Mouse (Mus musculus): ENCODE data around the gene Cbs.

Cbs gene

DNA sequence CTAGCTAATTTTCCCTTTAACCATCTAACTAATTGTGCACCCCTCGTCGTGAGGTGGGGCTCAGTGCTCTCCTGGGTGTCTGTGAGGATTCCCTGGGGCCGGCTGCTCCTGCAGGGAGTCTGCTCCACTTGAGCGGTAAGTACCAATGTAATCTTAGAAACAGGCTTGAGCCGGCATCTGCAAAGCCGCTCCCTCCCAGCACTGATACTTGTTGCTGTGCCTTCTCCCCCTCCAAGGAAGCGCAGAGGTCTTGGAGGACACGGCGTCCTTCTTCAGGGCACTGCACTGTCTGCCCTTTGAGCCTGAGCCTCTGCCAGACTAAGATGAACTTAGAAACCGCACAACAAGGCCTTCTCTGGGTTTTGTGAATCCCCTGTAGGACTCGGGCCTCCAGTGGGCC lies 46.2 kb downstream of the Cbs start:
- DNase-seq (ENCODE audit: low spot score) = no peak

- no peak for DNase-seq (ENCODE audit: low spot score)
Measured at GRCm38 (mm10) chr17:31588726-31589125, 48.3 kb downstream of the Cbs start.

- no peak for DNase-seq (ENCODE audit: low spot score)
Measured at GRCm38 (mm10) chr17:31588115-31588514, 48.9 kb downstream of the Cbs start.

GRCm38 (mm10) chr17:31583781-31584180 lies 53.3 kb downstream of the Cbs start:
- DNase-seq (ENCODE audit: low spot score) = no peak

DNA sequence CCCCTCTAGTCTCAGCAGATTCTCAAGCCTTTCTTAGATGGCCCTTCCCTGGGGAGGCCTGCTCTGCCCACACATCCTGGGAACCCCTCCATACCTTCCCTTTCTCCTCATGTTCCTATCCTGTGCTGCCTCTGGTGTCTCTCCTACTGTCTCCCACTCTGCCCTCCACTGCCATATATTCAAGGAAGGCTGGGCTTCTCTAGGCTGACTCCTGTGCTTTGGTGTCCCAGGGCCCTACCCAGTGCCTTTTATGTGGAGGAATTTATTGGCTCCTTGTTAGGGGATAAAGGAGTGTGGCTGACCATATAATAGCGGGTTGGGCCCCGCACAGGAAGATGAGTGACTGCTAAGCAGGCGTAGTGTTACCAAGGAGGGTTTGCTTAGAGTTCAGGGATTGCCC lies 53.9 kb downstream of the Cbs start:
- no peak for DNase-seq (ENCODE audit: low spot score)

DNA sequence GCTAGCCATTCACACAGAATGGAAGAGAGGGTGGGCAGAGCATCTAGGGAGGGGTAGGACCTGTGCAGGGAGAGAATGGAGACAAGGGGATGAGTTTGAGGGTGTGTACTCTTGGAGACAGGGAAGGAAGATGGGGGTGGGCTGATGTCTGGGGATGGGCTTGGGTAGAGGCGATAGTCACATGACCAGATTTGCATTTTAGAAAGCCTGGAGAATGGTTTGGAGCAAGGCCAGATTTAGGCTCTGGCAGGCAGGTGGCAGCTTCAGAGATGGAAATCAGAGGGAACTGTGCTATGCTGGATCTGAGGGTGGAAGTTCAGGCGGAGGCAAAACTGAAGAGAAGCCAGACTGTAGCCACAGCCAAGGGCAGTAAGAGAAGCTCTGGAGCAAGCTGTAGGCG lies 56.7 kb downstream of the Cbs start:
- no peak for DNase-seq (ENCODE audit: low spot score)

DNA sequence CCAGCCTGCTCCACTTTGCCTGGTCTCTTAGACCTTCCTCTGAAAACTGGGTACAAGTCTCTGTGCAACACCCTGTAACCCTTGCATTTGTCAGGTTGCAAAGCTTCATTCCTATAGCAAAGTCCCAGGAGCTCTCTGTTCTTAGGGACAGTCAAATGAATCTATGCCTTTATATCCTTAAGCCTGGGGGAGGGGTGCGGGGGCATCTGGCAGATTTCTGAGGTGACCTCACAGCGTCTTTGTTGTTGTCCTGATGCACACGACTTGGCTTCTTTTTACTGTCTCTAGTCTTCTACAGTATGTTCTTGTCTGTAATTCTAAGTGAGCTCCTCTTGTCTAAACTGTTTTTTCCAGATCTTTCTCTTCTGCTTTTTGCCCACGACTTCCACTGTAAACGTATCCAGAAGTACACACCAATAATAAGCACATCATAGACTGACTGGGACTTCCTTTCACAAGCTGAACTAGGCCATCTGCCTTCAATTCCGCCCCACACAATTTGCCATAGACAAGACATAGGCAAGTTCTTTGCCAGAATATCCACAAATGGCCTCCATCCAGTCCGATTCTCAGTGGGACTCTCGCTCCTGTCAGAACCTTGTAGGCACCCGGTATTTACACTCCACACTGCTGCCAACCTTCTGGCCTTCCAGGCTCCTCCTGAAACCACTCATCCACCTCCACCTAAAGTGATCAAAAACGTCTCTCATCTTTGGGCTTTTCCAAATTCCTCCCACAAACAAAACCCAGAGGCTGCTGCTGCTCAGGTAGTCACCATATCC lies 60.5 kb downstream of the Cbs start:
- no peak for DNase-seq (ENCODE audit: low spot score)

GRCm38 (mm10) chr17:31574662-31575061 lies 62.4 kb downstream of the Cbs start:
- no peak for DNase-seq (ENCODE audit: low spot score)

DNA sequence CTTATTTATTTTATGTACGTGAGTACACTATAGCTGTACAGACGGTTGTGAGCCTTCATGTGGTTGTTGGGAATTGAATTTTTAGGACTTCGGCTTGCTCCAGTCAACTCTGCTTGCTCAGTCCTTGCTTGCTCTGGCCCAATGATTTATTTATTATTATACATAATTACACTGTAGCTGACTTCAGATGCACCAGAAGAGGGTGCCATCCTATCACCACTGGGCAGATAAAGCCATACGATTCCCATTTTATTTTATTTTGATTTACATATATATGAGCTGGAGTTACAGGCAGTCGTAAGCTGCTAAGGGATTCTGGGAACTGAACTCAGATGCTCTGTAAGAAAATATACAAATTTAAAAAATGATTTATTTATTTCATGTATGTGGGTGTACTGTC lies 65.3 kb downstream of the Cbs start:
- no peak for DNase-seq (ENCODE audit: low spot score)

DNA sequence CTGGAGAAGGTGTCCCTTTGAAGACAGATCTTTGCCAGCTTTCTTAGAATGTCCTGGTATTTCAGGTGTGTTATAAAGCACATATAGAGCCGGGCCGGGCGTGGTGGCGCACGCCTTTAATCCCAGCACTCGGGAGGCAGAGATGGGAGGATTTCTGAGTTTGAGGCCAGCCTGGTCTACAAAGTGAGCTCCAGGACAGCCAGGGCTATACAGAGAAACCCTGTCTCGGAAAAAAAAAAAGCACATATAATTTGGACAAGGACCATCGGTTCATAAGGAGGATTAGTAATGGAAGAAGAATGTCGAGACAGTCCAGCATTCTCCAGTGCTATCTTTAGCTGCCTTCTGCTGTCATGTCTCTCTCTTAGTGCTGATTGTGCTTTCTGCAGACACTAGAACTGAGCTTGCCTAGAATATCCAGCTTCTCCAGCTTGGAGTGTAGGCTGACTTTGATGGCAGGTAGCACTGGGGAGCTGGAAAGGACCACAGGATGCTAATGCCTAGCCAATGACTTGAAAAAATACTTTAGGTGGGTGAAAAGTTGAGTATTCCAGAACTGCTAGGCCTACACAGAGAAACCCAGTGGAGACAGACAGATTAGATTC lies 66.6 kb downstream of the Cbs start:
- DNase-seq (ENCODE audit: low spot score) = no peak

DNA sequence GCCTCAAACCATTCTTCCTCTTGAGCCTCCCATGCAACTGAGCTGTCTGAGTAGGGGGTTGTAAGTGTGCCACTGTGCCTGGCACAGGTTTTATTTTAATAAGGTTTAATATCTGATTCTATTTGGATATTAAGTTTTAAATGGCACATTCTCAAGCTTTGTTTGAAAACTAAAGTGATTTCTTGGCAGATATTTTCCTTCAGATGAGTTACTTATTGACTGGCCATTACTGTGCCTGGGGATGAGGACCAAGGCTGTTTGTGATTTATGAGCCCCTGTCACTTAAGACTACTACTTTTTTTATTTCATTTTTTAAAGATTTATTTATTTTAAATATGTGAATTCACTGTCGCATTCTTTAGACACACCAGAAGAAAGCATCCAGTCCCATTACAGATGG lies 67.3 kb downstream of the Cbs start:
- no peak for DNase-seq (ENCODE audit: low spot score)

DNA sequence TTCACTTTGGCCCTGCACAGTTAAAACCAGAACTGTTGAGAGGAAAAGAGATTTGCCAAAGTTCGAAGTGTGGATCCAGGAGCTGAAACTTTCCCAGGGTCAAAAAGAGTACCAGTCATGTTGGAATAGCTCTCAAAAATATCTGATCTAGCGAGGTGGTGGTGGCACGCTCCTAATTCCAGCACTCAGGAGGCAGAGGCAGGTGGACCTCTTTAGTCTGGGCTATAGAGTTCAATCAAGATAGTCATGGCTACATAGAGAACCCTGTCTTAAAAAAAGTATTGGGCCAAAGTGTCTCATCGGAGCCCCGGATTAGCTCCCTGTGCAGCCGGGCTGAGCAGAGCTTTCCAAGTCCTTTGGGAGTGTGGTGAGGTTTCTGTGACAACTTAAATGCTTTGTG lies 70.8 kb downstream of the Cbs start:
- DNase-seq (ENCODE audit: low spot score) = no peak

DNA sequence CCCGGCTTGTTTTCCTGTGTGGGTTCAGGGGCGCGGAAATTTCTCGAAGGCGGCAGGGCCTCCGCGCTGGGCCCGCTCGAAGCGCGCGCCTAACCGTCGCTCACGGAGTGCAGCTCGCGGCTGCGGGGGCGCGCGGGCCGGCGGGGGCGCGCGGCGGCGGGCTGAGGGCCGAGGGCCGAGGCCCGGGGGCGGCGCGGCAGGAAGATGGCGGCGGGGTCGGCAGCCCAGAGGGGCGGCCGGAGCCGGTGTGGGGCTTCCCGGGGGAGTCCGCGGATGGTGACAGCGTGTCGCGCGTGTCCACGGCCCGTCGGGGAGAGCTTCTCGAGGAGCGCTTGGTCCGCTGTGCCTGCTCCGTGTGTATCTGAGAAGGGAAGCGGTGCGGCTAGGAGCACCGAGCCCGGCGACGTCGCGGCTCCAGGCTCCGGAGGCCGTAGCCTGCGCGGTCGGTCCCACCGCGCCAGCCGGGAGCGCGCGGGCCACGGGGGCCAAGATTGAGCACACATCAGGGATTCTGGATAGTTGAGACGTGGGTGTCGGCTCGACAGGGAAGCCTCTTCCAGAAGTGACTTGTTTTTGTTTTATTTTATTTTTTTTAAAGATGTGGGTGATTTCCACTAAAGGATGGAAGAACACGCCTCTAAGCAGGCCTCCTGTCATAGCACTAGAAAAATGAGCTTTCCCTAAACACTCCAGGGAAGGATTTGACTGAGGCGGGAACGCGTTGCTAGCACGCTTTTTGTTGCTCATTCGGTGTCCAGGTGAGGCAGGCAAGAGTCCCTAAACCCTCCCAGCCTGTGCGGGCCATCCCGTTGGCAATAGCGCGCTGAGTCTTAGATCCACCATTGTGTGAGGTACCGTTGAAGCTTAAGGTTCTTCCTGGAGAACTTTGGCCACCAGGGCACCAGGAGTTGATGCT lies 71.6 kb downstream of the Cbs start:
- DNase-seq (ENCODE audit: low spot score) = peak; percentile 46

GRCm38 (mm10) chr17:31564858-31565140 lies 72.2 kb downstream of the Cbs start:
- DNase-seq (ENCODE audit: low spot score) = no peak

DNA sequence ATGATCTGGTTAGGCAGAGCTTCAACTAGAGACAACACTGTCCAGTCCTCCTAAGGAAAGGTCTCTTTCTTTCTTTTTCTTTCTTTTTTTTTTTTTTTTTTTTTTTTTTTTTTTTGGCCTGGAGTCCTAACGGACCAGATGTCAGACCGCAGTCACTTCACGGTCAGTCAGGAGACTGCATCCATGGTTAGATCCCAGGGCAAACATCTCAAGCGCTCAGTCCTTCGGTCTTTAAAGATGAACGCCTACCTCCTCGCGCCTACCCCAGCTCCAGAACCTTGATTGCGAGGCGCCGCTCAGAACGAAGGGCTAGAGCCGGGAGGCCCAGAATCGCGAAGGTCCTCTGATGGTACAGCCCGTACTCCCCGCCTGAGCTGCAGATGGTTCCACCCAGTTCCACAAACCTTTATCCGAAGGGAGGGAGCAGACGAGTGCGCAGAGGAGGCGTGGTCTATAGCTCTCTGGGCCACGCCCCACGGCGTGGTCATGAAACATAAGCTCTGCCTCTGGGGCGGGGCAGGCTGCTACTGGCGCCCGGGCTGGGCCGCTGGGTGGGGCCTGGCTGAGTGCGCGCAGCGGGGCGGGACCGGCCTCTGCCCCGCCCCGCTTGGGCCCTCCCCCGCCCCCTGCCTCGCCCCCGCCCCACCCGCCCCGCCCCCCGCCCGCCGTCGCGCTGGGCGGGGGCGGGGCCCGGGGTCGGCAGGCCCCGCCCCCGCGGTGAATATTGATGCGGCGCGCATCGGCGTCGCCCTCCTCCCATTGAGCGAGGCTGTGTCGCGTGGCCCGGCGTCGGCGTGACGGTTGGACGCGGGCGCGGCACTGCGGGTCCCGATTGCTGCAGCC lies 72.8 kb downstream of the Cbs start, which contains the start of gene Pknox1:
TSS of gene Pknox1 (plus strand) at position 720 of the 843 bp plus-strand sequence.
- peak; percentile 98 for DNase-seq (ENCODE audit: low spot score)

- no peak for DNase-seq (ENCODE audit: low spot score)
Measured at GRCm38 (mm10) chr17:31563632-31564014, 73.4 kb downstream of the Cbs start.

- no peak for DNase-seq (ENCODE audit: low spot score)
Measured at GRCm38 (mm10) chr17:31559021-31559789, 77.8 kb downstream of the Cbs start.

Data from spleen, adult 12 weeks (tissue).